Mouse (Mus musculus) ES-Bruce4 (cell line): ENCODE data around the gene Cd3d. TPM values are rescaled to one million over a fixed set of nuclear protein-coding genes. Genes with fewer than 3 reads are reported as not detected.

ENCODE experiments used
- H3K27ac ChIP-seq: 2 replicates; pipeline ENCODE4 v1.5.1; 2012; ENCODE audit warnings: low read length, inconsistent platforms; ENCODE audit not compliant: insufficient read depth
- H3K27me3 ChIP-seq: 2 replicates; pipeline ENCODE4 v1.6.1; 2012; ENCODE audit warnings: mild to moderate bottlenecking, low read length, inconsistent platforms; ENCODE audit not compliant: control insufficient read depth, poor library complexity, insufficient read depth, severe bottlenecking
- H3K36me3 ChIP-seq: 2 replicates; pipeline ENCODE4 v1.6.1; 2012; ENCODE audit warnings: inconsistent platforms, mild to moderate bottlenecking, low read length, moderate library complexity; ENCODE audit not compliant: control insufficient read depth, poor library complexity, insufficient read depth, severe bottlenecking
- H3K4me1 ChIP-seq: one replicate; pipeline ENCODE4 v1.8.1; 2011; ENCODE audit warnings: low read length; ENCODE audit not compliant: control insufficient read depth, insufficient read depth
- H3K4me3 ChIP-seq: 2 replicates; pipeline ENCODE4 v1.5.1; 2011; ENCODE audit warnings: low read depth, mild to moderate bottlenecking, low read length
- H3K9ac ChIP-seq: 2 replicates; pipeline ENCODE4 v1.6.1; 2012; ENCODE audit warnings: low read depth, mild to moderate bottlenecking, inconsistent platforms; ENCODE audit not compliant: poor library complexity, severe bottlenecking
- H3K9me3 ChIP-seq: replicated peaks from 2 replicates; pipeline ENCODE4 v1.6.1; 2012; ENCODE audit warnings: mild to moderate bottlenecking, low read length, inconsistent platforms; ENCODE audit not compliant: control insufficient read depth, poor library complexity, insufficient read depth, severe bottlenecking
- CTCF ChIP-seq: IDR thresholded peaks from one replicate; pipeline ENCODE4 v1.8.1; 2011; ENCODE audit warnings: low read depth, low read length
- EP300 ChIP-seq: IDR thresholded peaks from 2 replicates; pipeline ENCODE4 v1.6.1; 2011; ENCODE audit warnings: low read depth, low read length; ENCODE audit not compliant: insufficient read depth
- POLR2A ChIP-seq: IDR thresholded peaks from one replicate; pipeline ENCODE4 v1.8.1; 2011; ENCODE audit warnings: low read length; ENCODE audit not compliant: insufficient read depth
- polyA plus RNA-seq: library from polyadenylated mRNA; stranded (reverse); fragments of >200 nt; gene quantifications from 2 replicates; pipeline ENCODE4 v1.2.4, GENCODE M21; 2011; ENCODE audit warnings: low read depth; ENCODE audit not compliant: missing spikeins, insufficient read depth, insufficient read length

Cd3d gene
- polyA plus RNA-seq, 1 experiment = not detected

GRCm38 (mm10) chr9:44985721-44986161 lies 4.2 kb downstream of the Cd3d start:
- no peak for TF ChIP-seq CTCF
- no peak for TF ChIP-seq EP300
- no peak for TF ChIP-seq POLR2A
- no peaks in the 10 kb centered on the region for H3K36me3 ChIP-seq
- H3K9me3 ChIP-seq = no peaks in the 10 kb centered on the region
- no peak overlapping the region for H3K27ac ChIP-seq
- no peaks in the 10 kb centered on the region for H3K4me1 ChIP-seq
- no peak overlapping the region for H3K9ac ChIP-seq
- H3K27me3 ChIP-seq = no peaks in the 10 kb centered on the region
- no peak overlapping the region for H3K4me3 ChIP-seq

- Histone ChIP-seq H3K9me3 (no peaks in the 10 kb centered on the region), H3K27ac (no peak overlapping the region), H3K4me1 (no peaks in the 10 kb centered on the region), H3K4me3 (no peak overlapping the region), H3K27me3 (no peaks in the 10 kb centered on the region), H3K9ac (no peak overlapping the region), H3K36me3 (no peaks in the 10 kb centered on the region)
- TF ChIP-seq POLR2A (no peak), CTCF (no peak), EP300 (no peak)
These were observed 4.7 kb downstream of the Cd3d start for GRCm38 (mm10) chr9:44986242-44986781.

- H3K27me3 ChIP-seq = no peaks in the 10 kb centered on the region
- H3K4me3 ChIP-seq = no peak overlapping the region
- no peak overlapping the region for H3K27ac ChIP-seq
- H3K4me1 ChIP-seq = no peaks in the 10 kb centered on the region
- no peak overlapping the region for H3K9ac ChIP-seq
- no peaks in the 10 kb centered on the region for H3K36me3 ChIP-seq
- no peaks in the 10 kb centered on the region for H3K9me3 ChIP-seq
- TF ChIP-seq CTCF = no peak
- no peak for TF ChIP-seq POLR2A
- TF ChIP-seq EP300 = no peak
These were observed 5.4 kb downstream of the Cd3d start for GRCm38 (mm10) chr9:44986976-44987375.

- TF ChIP-seq CTCF = no peak
- TF ChIP-seq EP300 = no peak
- no peak for TF ChIP-seq POLR2A
- no peaks in the 10 kb centered on the region; the same call in 1 of the 2 replicates for H3K27me3 ChIP-seq
These were observed 10.2 kb downstream of the Cd3d start for GRCm38 (mm10) chr9:44991821-44992220.

GRCm38 (mm10) chr9:44992271-44992670 lies 10.7 kb downstream of the Cd3d start:
- Histone ChIP-seq H3K4me3 (no peak overlapping the region), H3K4me1 (no peaks in the 10 kb centered on the region), H3K9me3 (no peaks in the 10 kb centered on the region), H3K36me3 (no peaks in the 10 kb centered on the region), H3K9ac (no peak overlapping the region), H3K27me3 (no peaks in the 10 kb centered on the region; the same call in 1 of the 2 replicates), H3K27ac (no peak overlapping the region)
- TF ChIP-seq POLR2A (no peak), CTCF (no peak), EP300 (no peak)

More at GRCm38 (mm10) chr9:44991821-44992220, 10.2 kb downstream of the Cd3d start:
- Histone ChIP-seq H3K4me3 (no peak overlapping the region), H3K27ac (no peak overlapping the region), H3K4me1 (no peaks in the 10 kb centered on the region), H3K9me3 (no peaks in the 10 kb centered on the region), H3K36me3 (no peaks in the 10 kb centered on the region), H3K9ac (no peak overlapping the region)

- no peaks in the 10 kb centered on the region for H3K9me3 ChIP-seq
- H3K36me3 ChIP-seq = no peaks in the 10 kb centered on the region
- H3K9ac ChIP-seq = no peak overlapping the region
- no peak for TF ChIP-seq EP300
- no peak for TF ChIP-seq POLR2A
- TF ChIP-seq CTCF = no peak
- H3K27ac ChIP-seq = no peak overlapping the region
- no peak overlapping the region for H3K4me3 ChIP-seq
- no peaks in the 10 kb centered on the region for H3K4me1 ChIP-seq
- no peaks in the 10 kb centered on the region; the same call in 1 of the 2 replicates for H3K27me3 ChIP-seq
These were observed 11.7 kb downstream of the Cd3d start for GRCm38 (mm10) chr9:44993268-44993667.
